Mouse (Mus musculus): ENCODE measurements around the gene Phactr2.
A peak's percentile ranks its signal among the peaks of the same experiment; 100 is the strongest.
"Not testable (repeated sequence)": the region's sequence is repeated elsewhere in the genome, so short reads cannot be mapped to it uniquely, and the experiment has no call there.

Phactr2 gene

DNA sequence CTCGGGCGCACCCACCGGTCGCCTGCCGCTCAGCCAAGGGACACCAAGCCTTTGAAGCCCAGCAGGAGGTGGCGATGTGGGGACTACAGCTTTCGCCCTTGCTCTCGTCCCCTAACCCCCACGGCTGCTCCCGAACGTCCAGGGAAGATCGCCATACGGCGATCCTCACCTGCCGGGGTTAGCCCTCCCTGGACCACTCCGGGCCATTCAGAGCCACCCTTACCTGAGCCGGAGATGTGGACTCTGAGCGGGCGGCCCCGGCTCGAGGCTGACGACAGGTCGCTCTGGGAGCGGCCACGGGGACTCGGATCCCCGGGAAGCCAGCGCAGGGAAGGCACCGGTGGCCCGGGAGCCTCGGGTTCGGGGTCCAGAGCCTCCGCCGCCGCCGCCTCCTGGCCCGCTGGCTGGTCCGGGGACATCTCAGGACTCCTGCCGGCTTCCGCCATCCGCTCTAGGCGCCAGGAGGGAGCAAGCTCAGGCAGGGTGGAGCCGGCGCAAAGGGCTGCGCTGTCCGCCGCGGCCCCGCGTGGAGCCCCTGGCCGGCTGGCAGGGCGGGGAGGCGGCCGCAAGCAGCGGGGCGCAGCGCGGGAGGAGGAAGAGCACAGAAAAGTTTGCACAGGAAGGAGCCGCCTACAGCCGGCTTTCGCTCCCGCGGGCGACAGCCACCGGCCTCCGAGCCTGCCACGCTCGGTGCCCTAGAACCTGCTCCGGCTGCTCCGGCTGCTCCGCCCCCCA, at the start of gene Phactr2:
TSS of gene Phactr2 (minus strand) at position 580 of the 735 bp plus-strand sequence.
- no peak for DNase-seq (ENCODE audit: low read depth)

DNA sequence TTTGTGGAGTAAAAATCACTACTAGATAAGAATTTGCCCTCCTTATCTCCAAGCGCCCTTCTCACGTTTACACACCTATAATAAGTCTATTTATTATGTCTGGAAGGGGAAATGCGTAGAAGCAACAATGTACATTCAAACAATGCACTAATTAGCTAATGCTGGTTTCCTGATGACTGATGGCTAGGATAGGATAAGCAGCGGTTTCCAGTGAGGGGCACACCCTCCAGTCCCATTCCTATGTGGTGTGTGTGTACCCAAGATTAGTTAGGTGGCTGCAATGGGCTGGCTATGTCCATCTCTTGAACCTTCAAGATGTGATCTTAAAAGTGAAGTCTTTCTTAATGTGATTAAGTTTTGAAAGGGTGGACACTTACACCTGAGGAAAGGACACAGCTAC, 47.6 kb upstream of the Phactr2 start:
- peak; percentile 59 for DNase-seq (ENCODE audit: low read depth)

GRCm38 (mm10) chr10:13502371-13502770, 28.2 kb upstream of the Phactr2 start:
- peak; percentile 91 for DNase-seq (ENCODE audit: low read depth)

- DNase-seq (ENCODE audit: low read depth) = not testable (repeated sequence)
Observed at GRCm38 (mm10) chr10:13501533-13501932, 27.3 kb upstream of the Phactr2 start.

DNA sequence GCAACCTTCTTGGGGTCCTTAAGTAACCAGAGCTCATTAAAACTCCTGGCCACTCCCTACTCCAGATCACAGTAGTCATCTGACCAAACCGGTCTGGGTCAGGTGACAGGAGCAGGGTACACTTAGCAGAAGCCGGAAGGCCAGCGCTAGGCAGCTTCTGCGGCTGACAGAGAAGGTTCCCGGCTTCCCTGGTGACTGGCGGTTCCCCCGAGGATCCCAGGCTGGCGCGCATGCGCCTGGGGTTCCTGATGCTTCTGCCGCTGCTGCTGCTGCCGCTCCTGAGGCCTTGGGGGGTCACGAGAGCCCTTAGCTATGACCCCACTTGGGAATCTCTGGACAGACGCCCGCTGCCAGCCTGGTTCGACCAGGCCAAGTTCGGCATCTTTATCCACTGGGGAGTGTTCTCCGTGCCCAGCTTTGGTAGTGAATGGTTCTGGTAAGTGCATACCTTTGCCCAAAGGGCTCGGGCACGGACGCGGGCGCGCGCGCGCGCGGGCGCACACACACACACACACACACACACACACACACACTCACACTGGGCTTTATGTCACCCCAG, 26.8 kb upstream of the Phactr2 start:
- DNase-seq (ENCODE audit: low read depth) = peak; percentile 75

DNA sequence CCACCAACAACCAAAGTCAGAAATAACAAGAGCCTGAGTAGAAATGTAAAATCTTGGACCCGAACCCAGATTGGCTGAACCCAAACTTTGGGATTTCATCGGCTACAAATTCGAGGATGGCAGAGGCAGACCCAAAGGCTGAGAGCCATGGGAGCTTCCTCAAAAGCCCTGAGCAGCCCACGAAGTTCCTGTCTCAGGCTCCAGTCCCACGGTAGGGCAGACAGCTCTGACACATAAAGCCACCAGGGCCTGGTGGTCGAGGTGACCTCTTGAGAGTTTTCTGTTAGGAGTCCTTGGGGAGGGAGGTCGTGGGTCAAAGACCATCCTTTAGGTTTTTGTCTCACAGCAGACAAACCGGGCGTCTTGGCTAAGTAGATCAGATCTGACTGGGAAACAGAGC, 26.3 kb upstream of the Phactr2 start:
- no peak for DNase-seq (ENCODE audit: low read depth)

DNA sequence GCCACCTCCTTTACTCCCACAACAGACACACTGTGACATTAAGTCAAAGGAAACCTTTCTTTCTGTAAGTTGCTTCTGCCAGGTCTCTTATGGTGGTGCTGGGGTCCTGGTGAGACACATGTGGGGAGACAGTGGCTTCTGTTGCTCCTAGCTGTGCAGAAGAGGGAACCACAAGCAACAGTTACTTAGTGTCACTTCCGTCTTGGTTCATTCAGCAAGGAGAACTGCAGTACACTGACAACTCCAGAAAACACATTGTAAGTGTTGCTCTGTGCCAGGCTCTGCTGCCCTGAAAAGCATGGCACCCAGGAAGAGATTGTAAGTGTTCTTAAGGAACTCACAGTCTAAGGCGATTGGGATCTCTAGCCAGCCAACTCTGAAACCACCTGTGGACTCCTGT, 25.1 kb upstream of the Phactr2 start, which contains the start of gene Fuca2:
TSS of gene Fuca2 (plus strand) at position 210 of the 400 bp plus-strand sequence.
- DNase-seq (ENCODE audit: low read depth) = no peak

GRCm38 (mm10) chr10:13496315-13496714, 22.1 kb upstream of the Phactr2 start:
- DNase-seq (ENCODE audit: low read depth) = no peak

DNA sequence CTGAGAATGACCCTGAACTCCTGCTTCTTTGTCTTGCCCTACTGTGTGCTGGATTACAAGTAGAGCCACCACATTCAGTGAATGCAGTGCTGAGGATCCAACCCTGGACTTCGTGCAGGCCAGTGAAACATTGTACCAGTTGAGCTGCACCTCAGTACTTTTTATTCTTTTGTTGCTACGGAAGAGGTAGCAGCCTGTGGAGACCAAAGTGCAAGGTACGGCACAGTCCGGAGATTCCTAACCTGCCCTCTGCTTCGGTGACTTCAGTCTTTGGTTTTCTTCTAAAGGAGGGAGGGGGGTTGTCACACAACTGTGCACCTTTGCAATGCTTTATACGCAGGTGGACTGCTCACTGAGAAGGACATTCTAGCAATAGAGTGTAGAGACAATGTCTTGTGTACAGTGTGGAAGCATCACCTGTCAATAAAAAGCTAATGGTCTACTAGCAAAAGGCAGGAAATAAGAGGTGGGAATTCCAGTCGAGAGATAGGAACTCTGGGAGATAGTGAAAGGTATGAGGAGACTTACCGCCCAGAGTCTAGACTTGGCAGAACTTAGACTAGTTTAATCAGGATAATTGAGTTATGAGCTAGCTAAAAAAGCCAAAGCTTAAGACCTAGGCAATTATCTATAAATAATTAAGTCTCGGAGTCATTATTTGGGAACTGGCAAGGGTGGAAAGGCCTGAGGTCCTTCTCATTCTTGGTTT, 19.9 kb upstream of the Phactr2 start:
- no peak for DNase-seq (ENCODE audit: low read depth)

DNA sequence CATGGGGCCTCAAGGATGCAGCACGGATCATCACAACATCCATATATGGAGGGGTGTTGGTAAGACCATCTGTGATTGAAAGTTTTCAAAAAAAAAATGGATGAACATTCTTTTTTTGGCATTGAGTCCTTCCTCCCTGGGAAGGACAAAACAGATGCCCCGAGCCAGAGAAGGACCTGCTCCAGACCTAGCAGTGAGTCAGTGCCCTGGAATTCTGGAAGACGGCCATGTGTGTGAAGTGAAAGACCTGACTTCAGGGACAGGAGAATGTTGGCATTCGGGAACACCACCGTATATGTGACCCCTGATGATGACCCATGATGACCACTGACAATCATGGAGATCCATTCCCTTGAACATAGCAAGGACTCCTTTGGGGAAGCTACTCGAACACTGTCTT, 15.5 kb upstream of the Phactr2 start:
- no peak for DNase-seq (ENCODE audit: low read depth)

DNA sequence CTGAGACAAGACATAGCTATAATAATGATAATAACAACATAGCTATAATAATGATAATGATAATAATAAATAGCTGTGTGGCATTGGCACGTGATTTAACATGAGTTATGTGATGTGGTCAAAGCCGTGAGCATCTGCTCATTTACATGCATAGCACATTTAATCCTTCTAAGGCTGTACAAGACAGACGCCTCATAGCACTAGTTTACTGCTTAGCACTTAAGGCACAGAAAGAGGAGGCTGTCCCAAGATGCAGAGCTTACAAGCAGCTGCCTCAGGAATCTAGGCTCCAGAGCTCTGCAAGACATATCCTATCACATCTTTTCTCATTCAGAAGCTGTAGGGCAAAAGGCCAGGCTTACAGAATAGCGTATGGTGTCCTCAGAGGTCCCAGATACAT, 11.7 kb upstream of the Phactr2 start:
- no peak for DNase-seq (ENCODE audit: low read depth)

- no peak for DNase-seq (ENCODE audit: low read depth)
Observed at GRCm38 (mm10) chr10:13479341-13479740, 5.1 kb upstream of the Phactr2 start.

DNA sequence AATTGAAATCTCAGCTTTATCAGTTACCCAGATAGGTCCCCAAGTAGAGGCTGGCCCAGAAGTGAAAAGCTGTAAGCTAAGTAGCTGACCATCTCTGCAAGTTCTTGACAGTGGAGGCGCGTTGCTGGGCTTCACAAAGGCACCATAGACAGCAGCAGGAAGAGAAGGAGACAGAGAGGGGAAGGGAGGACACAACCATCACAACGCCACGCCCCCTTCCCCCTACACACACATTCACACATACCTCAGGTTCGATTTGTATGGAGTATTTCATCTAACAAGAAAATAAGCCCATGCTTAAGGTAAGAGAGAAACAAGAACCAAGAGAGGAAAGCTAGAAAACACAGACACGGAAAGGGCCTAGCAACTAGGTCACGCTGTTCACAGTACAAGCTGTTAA, 909 bp upstream of the Phactr2 start:
- no peak for DNase-seq (ENCODE audit: low read depth)

DNA sequence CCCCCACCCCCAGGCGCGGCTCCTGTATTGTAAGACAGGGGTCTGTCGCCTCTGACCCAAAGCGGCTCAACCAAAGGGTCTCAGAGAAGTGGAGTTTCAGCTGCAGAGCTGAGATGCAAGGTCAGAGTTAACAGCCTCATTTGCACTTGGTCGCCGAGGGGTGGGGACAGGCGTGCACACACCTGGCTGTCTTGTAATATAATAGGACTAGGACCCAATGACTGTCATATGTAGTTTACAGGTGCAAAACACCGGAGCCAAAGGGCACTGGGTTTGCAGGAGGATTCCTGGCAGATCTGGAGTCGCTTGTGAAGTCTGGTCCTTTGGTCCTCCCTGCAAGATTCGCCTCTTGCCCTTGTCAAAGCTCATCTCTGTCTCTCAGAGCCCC, 350 bp upstream of the Phactr2 start:
- DNase-seq (ENCODE audit: low read depth) = no peak

- DNase-seq (ENCODE audit: low read depth) = no peak
Observed at GRCm38 (mm10) chr10:13473287-13473832, 852 bp downstream of the Phactr2 start.

DNA sequence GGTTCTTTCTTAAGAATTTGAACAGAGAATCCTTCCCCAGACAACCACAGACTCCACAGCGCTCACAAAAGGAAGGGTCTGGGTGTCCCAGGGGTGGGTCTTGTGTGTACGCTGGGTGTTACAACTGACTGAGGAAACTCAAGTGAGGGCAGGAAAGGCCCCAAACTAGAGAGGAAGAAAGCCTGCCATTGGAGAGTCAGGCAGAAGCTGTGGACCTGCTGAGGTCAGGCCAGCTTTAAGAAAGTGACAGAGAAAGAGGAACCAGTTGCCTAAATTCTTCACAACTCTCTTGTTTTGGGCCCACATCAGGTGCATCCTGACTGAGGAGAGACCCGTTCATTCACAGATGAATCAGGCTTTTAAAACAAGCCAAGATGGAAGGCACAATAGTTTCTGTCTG, 4.0 kb downstream of the Phactr2 start:
- DNase-seq (ENCODE audit: low read depth) = no peak

DNA sequence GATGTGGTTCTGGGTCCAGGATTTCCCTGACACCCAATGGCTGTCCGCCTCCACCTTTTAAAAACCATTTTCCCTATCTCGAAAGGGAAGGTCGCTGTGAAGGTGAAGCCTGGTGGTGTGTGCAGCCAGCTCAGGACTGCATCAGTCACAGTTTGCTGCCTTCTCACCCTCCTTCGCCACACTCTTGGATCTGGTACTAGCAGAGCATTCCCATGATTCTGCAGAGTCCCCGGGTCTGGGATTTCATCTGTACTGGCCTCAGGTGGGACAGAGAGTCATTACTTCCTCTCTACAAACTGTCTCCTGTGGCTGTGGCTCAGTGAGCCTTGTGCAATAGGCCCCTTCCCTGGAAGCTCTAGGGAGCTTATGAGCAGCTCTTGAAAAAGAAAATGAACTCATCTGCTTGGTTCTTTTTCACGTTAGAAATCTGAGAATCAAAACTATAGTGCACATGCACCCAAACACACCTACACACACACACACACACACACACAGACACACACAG, 6.1 kb downstream of the Phactr2 start:
- not testable (repeated sequence) for DNase-seq (ENCODE audit: low read depth)

GRCm38 (mm10) chr10:13466925-13467324, 7.3 kb downstream of the Phactr2 start:
- DNase-seq (ENCODE audit: low read depth) = no peak

DNA sequence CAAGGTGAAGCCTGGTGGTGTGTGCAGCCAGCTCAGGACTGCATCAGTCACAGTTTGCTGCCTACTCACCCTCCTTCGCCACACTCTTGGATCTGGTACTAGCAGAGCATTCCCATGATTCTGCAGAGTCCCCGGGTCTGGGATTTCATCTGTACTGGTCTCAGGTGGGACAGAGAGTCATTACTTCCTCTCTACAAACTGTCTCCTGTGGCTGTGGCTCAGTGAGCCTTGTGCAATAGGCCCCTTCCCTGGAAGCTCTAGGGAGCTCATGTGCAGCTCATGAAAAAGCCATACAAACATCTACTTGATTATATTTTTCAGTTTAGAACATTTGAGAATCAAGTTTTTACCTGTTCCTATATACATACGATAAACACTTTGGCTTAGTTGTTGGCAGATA, 9.9 kb downstream of the Phactr2 start:
- DNase-seq (ENCODE audit: low read depth) = not testable (repeated sequence)

DNA sequence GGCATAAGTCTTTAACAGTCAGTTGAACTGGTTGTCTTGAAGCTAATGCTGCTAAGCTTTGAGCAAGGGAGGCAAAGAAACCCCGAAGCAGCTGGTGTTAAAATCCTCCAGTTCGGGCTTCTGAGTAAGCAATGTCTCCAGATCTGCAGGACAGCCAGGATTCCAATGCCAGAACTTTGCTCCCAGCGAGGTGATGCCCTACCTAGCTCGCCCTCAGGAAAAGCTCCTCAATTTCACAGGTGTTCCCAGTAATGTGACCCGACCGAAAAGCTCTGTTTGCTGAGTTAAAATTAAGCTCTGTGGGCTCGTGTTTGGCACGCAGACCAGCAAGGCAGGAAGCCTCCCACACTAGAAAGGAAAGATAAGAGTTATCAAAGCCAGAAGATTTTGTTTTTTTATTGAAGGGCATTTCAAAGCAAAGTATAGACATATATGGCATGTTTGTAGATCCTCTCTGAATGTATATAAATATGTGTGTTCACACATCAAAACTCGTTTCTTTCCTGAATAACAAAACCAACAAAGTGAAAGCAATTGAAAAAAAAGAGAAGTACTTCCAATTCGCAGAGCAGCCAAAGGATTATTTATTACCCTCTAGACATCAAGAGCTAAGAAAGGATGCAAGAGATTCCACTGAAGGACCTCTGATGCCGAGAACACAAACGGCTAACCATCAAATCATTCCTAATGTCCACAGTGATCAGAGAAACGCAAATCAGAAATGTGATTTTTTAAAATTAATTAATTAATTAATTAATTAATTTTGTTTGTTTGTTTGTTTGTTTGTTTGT, 20.8 kb downstream of the Phactr2 start:
- no peak for DNase-seq (ENCODE audit: low read depth)

GRCm38 (mm10) chr10:13451640-13452039, 22.6 kb downstream of the Phactr2 start:
- no peak for DNase-seq (ENCODE audit: low read depth)
